Mouse (Mus musculus) lung, adult 2 months (tissue): ENCODE data around the gene Prrg2.

Experiments used
- CTCF ChIP-seq: fragments of 200-500 bp; IDR thresholded peaks from 2 replicates; pipeline ENCODE4 v1.5.1; 2011; ENCODE audit warnings: mild to moderate bottlenecking, low read length, control low read depth; ENCODE audit not compliant: insufficient read depth
- POLR2A ChIP-seq: fragments of 200-500 bp; IDR thresholded peaks from 2 replicates; pipeline ENCODE4 v1.6.1; 2011; ENCODE audit warnings: low read depth, mild to moderate bottlenecking, control low read depth, low read length, borderline replicate concordance; ENCODE audit errors: extremely low read depth

GRCm38 (mm10) chr7:45103652-45104180 is 41.2 kb upstream of the Prrg2 start, which contains the start of gene Fcgrt:
- TF ChIP-seq POLR2A (peak; percentile 85; the same call in 1 of the 2 replicates), CTCF (no peak)
